Mouse (Mus musculus): ENCODE data around the gene Cdkn2d. TPM values are rescaled to one million over a fixed set of nuclear protein-coding genes. Genes with fewer than 3 reads are reported as not detected.

Cdkn2d gene
- polyA plus RNA-seq, 1 experiment from 2014 or later: 91.3 TPM

- no peaks in the 10 kb centered on the region for H3K36me3 ChIP-seq
- peaks cover 3% of the 10 kb centered on the region for H3K4me1 ChIP-seq
- H3K27ac ChIP-seq (replicated peaks): no peak overlapping the region
- no peak overlapping the region for H3K4me3 ChIP-seq
- no peak overlapping the region for H3K9ac ChIP-seq (replicated peaks)
- ATAC-seq (replicated peaks): no peak
- no peak overlapping the region for H3K4me2 ChIP-seq (replicated peaks)
- no peaks in the 10 kb centered on the region for H3K9me3 ChIP-seq
- 74% methylated on average over 13 of the region's 13 CpGs for WGBS
- H3K27me3 ChIP-seq: peaks cover 42% of the 10 kb centered on the region
These were observed 40.0 kb downstream of the Cdkn2d start for GRCm38 (mm10) chr9:21251116-21251735.

GRCm38 (mm10) chr9:21250509-21250908 is 40.7 kb downstream of the Cdkn2d start:
- H3K4me2 ChIP-seq (replicated peaks): no peak overlapping the region
- WGBS: 60% methylated on average over 2 of the region's 2 CpGs
- H3K9me3 ChIP-seq: no peaks in the 10 kb centered on the region
- H3K36me3 ChIP-seq: no peaks in the 10 kb centered on the region
- ATAC-seq (replicated peaks): no peak
- no peak overlapping the region for H3K9ac ChIP-seq (replicated peaks)
- H3K4me1 ChIP-seq: peaks cover 3% of the 10 kb centered on the region
- no peak overlapping the region for H3K27ac ChIP-seq (replicated peaks)
- no peak overlapping the region for H3K4me3 ChIP-seq
- H3K27me3 ChIP-seq: peaks cover 49% of the 10 kb centered on the region

GRCm38 (mm10) chr9:21249629-21250508 is 41.3 kb downstream of the Cdkn2d start:
- Histone ChIP-seq H3K4me3 (no peak overlapping the region), H3K9ac (replicated peaks) (no peak overlapping the region), H3K27me3 (peaks cover 55% of the 10 kb centered on the region), H3K4me1 (peaks cover 9% of the 10 kb centered on the region), H3K4me2 (replicated peaks) (no peak overlapping the region), H3K9me3 (no peaks in the 10 kb centered on the region), H3K36me3 (no peaks in the 10 kb centered on the region), H3K27ac (replicated peaks) (no peak overlapping the region)
- no peak for ATAC-seq (replicated peaks)
- WGBS: 48% methylated on average over 17 of the region's 17 CpGs

GRCm38 (mm10) chr9:21248326-21248725 is 42.9 kb downstream of the Cdkn2d start, which contains the start of gene S1pr5:
TSS of gene S1pr5 (minus strand) at chr9:21248443.
- Histone ChIP-seq H3K27me3 (peaks cover 71% of the 10 kb centered on the region), H3K4me3 (peak within 1 kb of the TSS; percentile 14; the same call in 1 of the 2 replicates), H3K9ac (replicated peaks) (no peak within 1 kb of the TSS)

GRCm38 (mm10) chr9:21246342-21246741 is 44.9 kb downstream of the Cdkn2d start:
- Histone ChIP-seq H3K27ac (replicated peaks) (no peak overlapping the region), H3K4me1 (peaks cover 21% of the 10 kb centered on the region), H3K27me3 (peaks cover 79% of the 10 kb centered on the region), H3K36me3 (no peaks in the 10 kb centered on the region), H3K4me2 (replicated peaks) (no peak overlapping the region), H3K4me3 (no peak overlapping the region), H3K9ac (replicated peaks) (no peak overlapping the region), H3K9me3 (no peaks in the 10 kb centered on the region)
- 67% methylated on average over 1 of the region's 1 CpGs for WGBS
- no peak for ATAC-seq (replicated peaks)

More at GRCm38 (mm10) chr9:21248326-21248725, 42.9 kb downstream of the Cdkn2d start, which contains the start of gene S1pr5:
- under 1% methylated on average over 29 of the region's 30 CpGs for WGBS
- Histone ChIP-seq H3K27ac (replicated peaks) (no peak within 1 kb of the TSS), H3K4me1 (peaks cover 21% of the 10 kb centered on the region), H3K9me3 (no peaks in the 10 kb centered on the region), H3K36me3 (no peaks in the 10 kb centered on the region), H3K4me2 (replicated peaks) (peak within 1 kb of the TSS; percentile 5)
- ATAC-seq (replicated peaks): no peak

GRCm38 (mm10) chr9:21245113-21245487 is 46.1 kb downstream of the Cdkn2d start:
- peak overlapping the region; percentile 46 for H3K4me3 ChIP-seq
- H3K9ac ChIP-seq (replicated peaks): peak overlapping the region; percentile 46
- no peak overlapping the region for H3K27ac ChIP-seq (replicated peaks)
- H3K9me3 ChIP-seq: no peaks in the 10 kb centered on the region
- peak overlapping the region; percentile 82 for H3K4me2 ChIP-seq (replicated peaks)
- WGBS: 3% methylated on average over 16 of the region's 16 CpGs
- no peaks in the 10 kb centered on the region for H3K36me3 ChIP-seq
- peaks cover 21% of the 10 kb centered on the region for H3K4me1 ChIP-seq
- no peak for ATAC-seq (replicated peaks)
- peaks cover 73% of the 10 kb centered on the region for H3K27me3 ChIP-seq

- WGBS: under 1% methylated on average over 72 of the region's 72 CpGs
These were observed 46.6 kb downstream of the Cdkn2d start for GRCm38 (mm10) chr9:21244428-21245112.

GRCm38 (mm10) chr9:21243826-21244427 is 47.3 kb downstream of the Cdkn2d start:
- peaks cover 61% of the 10 kb centered on the region for H3K27me3 ChIP-seq
- peaks cover 24% of the 10 kb centered on the region for H3K4me1 ChIP-seq
- H3K4me3 ChIP-seq: peak overlapping the region; percentile 46
- peak overlapping the region; percentile 82 for H3K4me2 ChIP-seq (replicated peaks)
- H3K36me3 ChIP-seq: no peaks in the 10 kb centered on the region
- H3K9ac ChIP-seq (replicated peaks): peak overlapping the region; percentile 46
- no peaks in the 10 kb centered on the region for H3K9me3 ChIP-seq
- H3K27ac ChIP-seq (replicated peaks): no peak overlapping the region
- 0 out of 2 replicates have a peak, but pooled peaks have one; percentile 11 for ATAC-seq (replicated peaks)
- WGBS: 3% methylated on average over 42 of the region's 42 CpGs

More at GRCm38 (mm10) chr9:21244428-21245112, 46.6 kb downstream of the Cdkn2d start:
- peak overlapping the region; percentile 46 for H3K4me3 ChIP-seq
- peaks cover 21% of the 10 kb centered on the region for H3K4me1 ChIP-seq
- H3K4me2 ChIP-seq (replicated peaks): peak overlapping the region; percentile 82
- ATAC-seq (replicated peaks): peak; percentile 55
- H3K27ac ChIP-seq (replicated peaks): no peak overlapping the region
- H3K9me3 ChIP-seq: no peaks in the 10 kb centered on the region
- H3K27me3 ChIP-seq: peaks cover 67% of the 10 kb centered on the region
- H3K36me3 ChIP-seq: no peaks in the 10 kb centered on the region
- H3K9ac ChIP-seq (replicated peaks): peak overlapping the region; percentile 46

- no peak overlapping the region for H3K4me3 ChIP-seq
- ATAC-seq (replicated peaks): no peak
- no peaks in the 10 kb centered on the region for H3K9me3 ChIP-seq
- no peak overlapping the region for H3K27ac ChIP-seq (replicated peaks)
- no peaks in the 10 kb centered on the region for H3K36me3 ChIP-seq
- no peak overlapping the region for H3K9ac ChIP-seq (replicated peaks)
- no peak overlapping the region for H3K4me2 ChIP-seq (replicated peaks)
- peaks cover 39% of the 10 kb centered on the region for H3K27me3 ChIP-seq
- H3K4me1 ChIP-seq: peaks cover 39% of the 10 kb centered on the region
- WGBS: 2% methylated on average over 11 of the region's 11 CpGs
These were observed 49.9 kb downstream of the Cdkn2d start for GRCm38 (mm10) chr9:21241343-21241742.

GRCm38 (mm10) chr9:21239465-21239848 is 51.8 kb downstream of the Cdkn2d start:
- Histone ChIP-seq H3K4me2 (replicated peaks) (peak overlapping the region; percentile 60), H3K9ac (replicated peaks) (peak overlapping the region; percentile 94), H3K9me3 (no peaks in the 10 kb centered on the region), H3K27ac (replicated peaks) (0 out of 2 replicates have a peak overlapping the region, but pooled peaks have one; percentile 86), H3K27me3 (peaks cover 20% of the 10 kb centered on the region), H3K4me3 (peak overlapping the region; percentile 96), H3K36me3 (0 out of 2 replicates have a peak, but pooled peaks cover 4% of the 10 kb centered on the region), H3K4me1 (peaks cover 30% of the 10 kb centered on the region)
- 31% methylated on average over 4 of the region's 4 CpGs for WGBS
- ATAC-seq (replicated peaks): no peak

- H3K4me2 ChIP-seq (replicated peaks): peak within 1 kb of the TSS; percentile 60
- H3K27ac ChIP-seq (replicated peaks): peak within 1 kb of the TSS; percentile 86
- no peaks in the 10 kb centered on the region for H3K9me3 ChIP-seq
- H3K4me3 ChIP-seq: peak within 1 kb of the TSS; percentile 96
- 0 out of 2 replicates have a peak, but pooled peaks cover 4% of the 10 kb centered on the region for H3K36me3 ChIP-seq
- H3K27me3 ChIP-seq: peaks cover 14% of the 10 kb centered on the region; the same call in 1 of the 2 replicates
- H3K4me1 ChIP-seq: peaks cover 25% of the 10 kb centered on the region
- WGBS: under 1% methylated on average over 74 of the region's 90 CpGs
- ATAC-seq (replicated peaks): peak; percentile 87
- H3K9ac ChIP-seq (replicated peaks): peak within 1 kb of the TSS; percentile 94
These were observed 52.3 kb downstream of the Cdkn2d start, which contains the start of gene Keap1 for GRCm38 (mm10) chr9:21238733-21239464. TSS of gene Keap1 (minus strand) at chr9:21239361.
